Mouse (Mus musculus) frontal cortex, postnatal 25 days (tissue): ENCODE measurements around the gene Tbc1d4.

Experiments used
- DNase-seq, 2 experiments: peaks; one replicate each; pipeline ENCODE4 v3.0.0; 2022; ENCODE audit warnings: low spot score in 2 of 2

The Tbc1d4 gene

DNA sequence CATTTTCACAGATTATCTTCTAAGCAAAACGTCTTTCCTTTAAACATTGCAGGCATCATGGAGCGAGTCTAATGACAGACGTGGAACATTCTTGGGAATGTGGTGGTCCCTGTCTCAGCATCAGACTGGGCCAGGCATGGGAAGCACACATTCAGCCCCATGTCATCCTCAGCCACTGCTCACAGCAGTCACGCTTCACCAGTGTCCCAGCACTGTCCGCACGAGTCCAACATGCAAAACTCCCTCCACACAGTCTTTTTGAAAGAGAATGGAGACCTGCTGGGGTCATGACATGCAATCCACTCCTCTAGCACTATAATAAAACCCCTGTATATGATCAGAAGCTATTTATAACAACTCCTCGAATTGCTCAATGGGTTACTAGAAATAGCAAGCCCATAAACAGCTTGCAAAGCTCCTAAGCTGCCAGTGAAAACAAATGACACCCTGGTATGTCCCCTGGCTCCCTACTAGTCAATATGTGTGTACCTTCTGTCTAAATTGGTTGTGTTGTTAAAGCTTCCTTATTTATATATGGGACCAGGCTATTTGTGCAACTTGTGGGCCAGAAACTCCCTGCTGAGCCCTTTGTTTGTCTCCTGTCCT is 76.8 kb downstream of the Tbc1d4 start:
- no peak for DNase-seq

- DNase-seq = no peak
Measured at GRCm38 (mm10) chr14:101530455-101530854, 78.5 kb downstream of the Tbc1d4 start.

GRCm38 (mm10) chr14:101529194-101529593 is 79.8 kb downstream of the Tbc1d4 start:
- no peak for DNase-seq

DNA sequence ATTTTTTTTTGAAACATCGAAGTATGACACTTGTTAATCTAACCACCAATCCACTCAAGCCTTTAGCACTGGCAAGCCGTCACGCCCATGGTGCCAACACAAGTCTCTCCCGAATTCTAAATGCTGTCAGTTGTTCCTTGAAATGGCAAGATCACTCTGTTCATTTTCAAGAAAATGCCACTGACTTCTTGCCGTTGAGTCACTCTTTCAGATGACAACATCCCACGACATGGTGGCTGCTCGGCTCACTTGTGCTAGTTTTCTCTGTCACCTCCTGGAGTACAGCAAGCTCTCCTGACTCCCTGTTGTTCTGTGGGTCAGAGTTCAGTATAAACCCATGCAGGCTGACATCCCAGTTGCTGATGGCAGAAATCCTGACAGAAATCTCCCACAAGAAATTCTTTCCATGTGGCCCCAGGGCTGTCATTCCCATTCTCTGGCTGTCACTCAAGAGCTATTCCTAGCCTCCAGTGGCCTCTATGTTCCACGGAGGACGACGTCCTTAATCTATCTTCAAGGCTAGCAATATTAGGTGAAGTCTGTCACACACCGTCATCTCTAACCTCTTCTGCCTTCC is 81.5 kb downstream of the Tbc1d4 start:
- DNase-seq = no peak

DNA sequence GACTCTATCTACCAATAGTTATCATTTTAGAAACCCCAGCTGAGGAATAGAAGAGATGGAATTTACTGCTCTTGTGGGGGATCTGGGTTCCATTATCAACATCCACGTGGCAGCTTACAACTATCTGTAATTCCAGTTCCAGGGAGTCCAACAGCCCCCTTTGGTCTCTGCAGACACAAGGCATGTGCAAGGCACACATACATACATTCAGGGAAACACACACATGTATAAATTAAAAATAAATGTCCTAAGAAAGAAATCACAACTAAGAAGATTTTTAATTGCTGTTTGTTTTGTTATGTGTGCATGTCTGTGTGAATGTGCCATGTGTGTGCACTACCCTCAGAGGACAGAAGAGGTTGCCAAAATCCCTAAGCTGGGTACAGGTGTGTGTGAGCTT is 82.5 kb downstream of the Tbc1d4 start:
- no peak for DNase-seq

DNA sequence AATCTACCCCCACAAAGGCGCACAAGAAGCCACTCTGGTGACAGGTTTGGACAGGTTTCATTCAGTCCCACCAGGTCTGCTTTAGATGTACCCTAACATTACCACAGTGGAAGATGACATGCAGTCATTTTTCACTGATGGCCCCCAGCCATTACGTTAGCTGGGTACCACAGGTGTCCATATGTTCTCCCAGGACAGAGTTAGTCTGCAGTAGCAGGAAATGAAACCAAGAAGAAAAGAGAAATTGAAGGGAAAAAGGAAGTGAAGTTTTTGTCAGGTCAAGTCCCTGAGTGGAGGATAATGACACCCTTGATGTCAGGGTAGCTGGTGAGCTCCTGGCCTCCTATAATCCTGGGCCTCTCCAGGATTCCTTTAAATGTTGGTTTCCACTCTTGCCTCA is 89.0 kb downstream of the Tbc1d4 start:
- DNase-seq = no peak

DNA sequence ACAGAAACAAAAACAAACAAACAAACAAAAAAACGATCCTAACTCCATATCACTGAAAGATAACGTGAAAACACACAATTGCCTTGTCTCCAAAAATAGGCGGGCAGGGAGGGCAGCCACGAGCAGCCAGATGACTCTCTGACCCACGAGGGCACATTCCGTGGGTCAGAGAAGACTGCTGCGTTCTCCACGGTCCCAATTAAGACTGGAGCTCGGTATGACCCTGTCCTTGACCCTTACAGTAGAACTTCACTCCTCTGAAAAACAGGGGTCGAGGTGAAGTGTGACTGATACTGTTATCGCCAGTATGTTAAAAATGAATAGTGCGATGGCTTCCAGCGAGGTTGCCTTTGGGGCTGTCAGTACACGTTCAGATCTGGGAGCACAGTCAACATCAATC is 90.7 kb downstream of the Tbc1d4 start:
- DNase-seq = no peak

DNA sequence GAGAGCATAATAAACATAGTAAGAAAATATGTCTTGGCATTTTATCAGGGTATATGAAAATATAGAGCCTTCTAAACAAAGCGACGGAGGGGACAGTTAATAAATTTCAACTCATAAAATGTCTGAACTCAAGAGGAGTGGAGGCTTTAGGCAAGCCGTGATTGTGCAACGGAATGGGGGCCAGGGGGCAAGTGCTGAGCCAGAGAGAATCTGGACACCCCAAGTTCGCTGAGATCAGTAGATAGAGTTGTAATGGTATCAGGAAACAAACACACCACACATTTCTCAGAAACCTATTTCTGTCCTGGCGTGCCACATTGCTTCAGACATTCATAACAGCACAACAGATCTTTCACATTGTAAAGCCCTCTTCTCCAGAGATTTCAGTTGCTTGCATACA is 91.2 kb downstream of the Tbc1d4 start:
- DNase-seq = no peak

DNA sequence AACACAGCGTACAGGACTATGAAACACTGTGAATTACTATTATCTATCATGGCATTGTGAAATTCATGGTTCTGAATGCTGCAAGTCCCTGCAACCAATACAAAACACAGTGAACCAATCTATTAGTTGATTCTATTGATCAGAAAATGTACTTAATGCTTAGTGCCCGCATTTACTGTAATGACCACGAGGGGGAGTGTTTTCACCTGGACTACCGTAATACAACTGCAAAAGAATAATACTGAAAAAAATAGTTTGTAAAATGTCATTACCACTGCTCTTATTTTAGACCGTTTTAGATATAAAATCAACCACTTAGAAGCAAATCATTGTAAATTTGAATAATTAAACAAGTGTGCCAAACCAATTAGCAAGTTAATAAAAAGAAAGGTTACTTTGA is 91.7 kb downstream of the Tbc1d4 start:
- no peak for DNase-seq

DNA sequence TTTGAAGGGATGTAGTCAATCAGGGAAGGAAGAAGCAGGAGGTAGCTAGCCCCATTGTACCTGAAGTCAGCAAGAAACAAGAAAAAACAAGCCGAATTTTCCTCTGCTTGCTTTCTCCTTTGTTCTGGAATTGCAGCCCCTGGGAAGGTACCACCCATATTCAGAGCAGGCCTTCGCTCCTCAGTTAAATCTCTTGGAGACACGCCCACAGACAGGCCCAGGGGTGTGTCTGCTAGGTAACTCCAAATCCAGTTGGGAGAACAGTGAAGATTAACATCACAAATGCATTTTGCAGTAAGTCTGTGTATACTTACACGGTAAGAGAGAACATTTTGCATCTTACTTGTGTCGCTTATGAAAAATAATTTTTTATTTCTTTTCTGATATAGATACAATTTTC is 92.1 kb downstream of the Tbc1d4 start:
- no peak for DNase-seq

GRCm38 (mm10) chr14:101516031-101516430 is 93.0 kb downstream of the Tbc1d4 start:
- DNase-seq = no peak

GRCm38 (mm10) chr14:101515271-101515670 is 93.7 kb downstream of the Tbc1d4 start:
- no peak for DNase-seq

DNA sequence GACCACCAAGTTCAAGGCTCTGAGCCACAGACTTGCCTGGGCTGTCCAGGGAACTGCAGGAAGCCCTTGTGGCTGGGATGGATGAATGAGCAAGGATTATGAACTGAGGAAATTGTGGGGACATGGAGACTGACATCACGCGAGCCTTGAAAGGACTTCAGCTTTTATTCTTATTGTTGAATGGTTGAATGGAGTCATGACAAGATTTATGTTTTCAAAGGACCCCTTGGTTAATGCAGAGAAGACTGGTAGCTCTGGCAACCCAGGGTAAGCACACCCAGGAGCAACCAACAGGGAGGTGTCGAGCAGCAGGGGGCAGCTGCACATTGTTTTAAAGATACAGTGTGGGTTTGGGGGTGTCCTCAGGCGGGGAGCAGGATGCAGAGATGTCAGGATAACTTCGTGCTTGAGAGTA is 94.4 kb downstream of the Tbc1d4 start:
- DNase-seq = no peak

DNA sequence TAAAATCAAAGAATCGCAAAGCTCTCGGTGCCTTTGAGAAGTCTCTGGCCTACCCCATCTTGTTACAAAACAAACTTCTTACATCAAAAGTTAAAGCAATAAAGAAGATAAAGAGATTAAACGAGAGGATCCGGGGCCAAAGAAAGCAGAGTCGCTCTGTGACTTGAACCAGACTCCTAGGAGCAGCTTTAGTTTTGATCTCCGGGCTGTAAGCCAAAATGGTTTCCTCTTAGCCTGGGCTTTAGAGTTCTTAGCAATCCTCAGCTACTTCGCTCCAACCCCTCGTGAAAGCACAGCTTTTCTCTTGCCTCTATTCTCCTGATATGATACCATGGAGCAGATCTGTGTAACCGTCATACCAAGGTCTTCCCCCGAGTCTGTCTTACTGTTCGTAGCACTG is 95.8 kb downstream of the Tbc1d4 start:
- DNase-seq = no peak

GRCm38 (mm10) chr14:101511410-101511809 is 97.6 kb downstream of the Tbc1d4 start:
- DNase-seq = no peak

- peak; percentile 17 to 32 for DNase-seq
Measured at GRCm38 (mm10) chr14:101510540-101511313, 98.3 kb downstream of the Tbc1d4 start.

- DNase-seq = no peak
Measured at GRCm38 (mm10) chr14:101509759-101510158, 99.2 kb downstream of the Tbc1d4 start.

DNA sequence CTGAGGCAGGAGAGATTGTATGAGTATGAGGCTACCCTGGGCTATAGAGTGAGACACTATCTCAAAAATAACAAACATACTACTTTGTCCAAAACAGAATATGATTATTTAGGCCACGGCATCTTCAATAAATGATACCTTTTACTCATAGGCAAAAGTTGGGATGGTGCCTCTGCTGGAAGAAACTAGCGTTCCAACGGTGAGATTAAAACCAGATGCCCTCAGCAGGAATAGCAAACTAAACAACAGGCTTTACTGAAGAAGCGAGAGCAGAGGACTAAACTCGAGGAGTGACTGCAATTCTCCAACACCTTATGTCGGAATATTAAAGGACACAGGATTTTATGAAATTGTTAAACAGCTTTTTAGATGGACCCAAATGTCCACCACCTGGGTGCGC is 101.0 kb downstream of the Tbc1d4 start:
- DNase-seq = no peak

DNA sequence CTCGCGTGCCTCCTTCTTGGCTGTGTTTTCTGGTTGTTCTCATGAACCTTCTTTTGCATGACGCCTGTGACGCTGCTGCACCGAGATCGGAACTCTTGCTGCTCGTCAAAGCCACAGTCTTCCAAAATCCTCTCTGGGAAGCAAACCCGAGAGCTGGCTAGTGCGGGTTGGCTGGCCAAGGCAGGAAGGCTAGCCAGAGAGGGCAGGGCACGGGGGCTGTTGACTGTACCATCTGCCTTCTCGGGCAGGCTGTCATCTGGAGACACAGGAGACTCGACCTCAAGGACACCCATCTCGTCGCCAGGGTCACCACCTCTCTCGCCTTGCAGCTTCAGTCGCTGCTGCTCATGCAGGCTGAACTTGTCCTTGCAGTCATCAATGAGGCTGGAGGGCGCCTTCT is 101.8 kb downstream of the Tbc1d4 start:
- no peak for DNase-seq

- no peak for DNase-seq
Measured at GRCm38 (mm10) chr14:101505805-101506204, 103.2 kb downstream of the Tbc1d4 start.

DNA sequence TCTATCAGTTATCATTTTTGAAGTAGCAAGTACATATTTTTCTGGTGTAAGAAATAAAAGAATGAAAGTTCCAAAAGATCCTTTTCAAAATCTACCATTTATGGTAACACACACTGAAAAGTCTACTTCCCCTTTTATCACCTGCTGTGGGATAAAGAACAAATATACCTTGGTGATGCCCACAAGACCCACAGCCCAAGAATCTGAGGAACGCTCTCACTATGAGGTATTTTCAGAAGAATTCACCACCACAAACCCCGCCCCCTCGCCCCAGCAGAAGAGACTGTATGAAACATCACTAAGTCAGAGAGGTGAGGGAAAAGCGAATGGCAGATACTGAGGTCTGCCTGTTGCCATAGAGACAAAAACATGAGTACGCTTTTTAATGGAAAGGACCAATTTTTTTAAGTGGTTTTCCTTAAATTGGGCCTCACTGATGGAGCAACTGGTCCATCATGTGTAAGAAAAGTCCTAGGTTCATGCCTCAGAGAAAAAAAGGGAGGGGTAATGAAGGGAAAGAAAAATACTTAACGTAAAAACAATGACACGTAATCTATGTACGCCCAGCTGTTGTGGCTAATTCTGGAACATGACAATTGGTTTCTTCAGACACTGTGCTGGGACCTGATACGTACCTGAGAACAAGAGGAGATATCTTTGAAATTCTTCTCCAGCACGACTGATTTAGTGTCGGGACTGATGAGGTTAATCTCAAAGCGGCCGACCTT is 104.4 kb downstream of the Tbc1d4 start:
- no peak for DNase-seq

DNA sequence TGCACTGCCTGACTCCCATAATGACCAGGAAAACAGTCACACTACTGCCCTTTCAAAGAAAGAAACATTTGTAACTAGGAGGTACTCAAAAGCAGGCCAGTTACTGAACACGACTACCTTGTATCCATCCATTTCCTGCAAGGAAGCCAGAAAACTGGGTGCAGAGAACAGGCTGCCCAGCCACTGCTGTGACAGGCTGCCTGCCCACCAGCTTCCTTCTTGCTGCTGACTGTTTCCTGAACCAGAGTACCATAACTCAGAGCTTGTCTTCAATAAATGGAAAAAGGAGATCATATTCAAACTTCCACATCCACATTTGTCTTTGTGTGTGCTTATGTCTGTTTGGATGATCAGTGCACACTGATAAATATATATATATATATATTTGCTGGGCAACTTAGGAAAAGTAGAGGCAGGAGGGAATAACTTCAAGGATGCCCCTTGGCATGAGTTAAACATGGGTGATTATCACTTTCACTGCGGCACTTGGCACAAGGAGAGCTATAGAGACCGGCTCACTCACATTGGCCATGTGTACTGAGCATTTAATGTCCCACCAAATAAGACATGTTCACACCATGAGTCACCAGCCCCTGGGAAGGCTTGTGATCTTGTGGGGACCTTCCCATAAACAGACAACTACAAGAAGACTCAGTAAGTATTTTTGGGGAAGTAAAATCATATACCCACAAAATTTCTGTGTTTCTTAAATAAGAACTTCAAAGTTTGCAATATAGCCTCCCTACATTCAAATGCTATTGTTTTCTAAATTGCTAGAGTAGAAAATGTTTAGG is 105.6 kb downstream of the Tbc1d4 start:
- no peak for DNase-seq
